Mouse (Mus musculus) c-Kit-positive CD71-negative TER-119-negative erythroid progenitor cells, embryonic 14.5 days (primary cell): ENCODE results near the gene Pitpnm3.

Experiments
- DNase-seq: peaks from one replicate; pipeline ENCODE4 v3.0.0-alpha.2; 2013; ENCODE audit warnings: low read depth

The Pitpnm3 gene

DNA sequence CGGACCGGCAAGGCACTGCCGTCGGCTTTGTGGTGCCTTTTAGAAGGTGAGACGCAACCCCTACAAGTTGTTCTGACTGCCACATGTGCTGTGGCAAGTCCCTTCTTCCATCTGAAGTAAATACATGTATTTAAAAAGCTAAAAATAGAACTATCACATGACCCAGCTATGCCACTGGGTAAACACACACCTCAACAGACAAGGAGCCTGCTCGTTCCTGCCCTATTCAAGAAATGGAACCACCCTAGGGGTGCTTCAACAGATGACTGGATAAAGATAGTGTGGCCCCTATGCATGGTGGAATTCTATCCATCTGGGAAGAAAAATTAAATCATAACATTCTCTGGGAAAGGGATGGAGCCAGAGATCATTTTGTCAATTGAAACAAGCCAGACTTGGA lies 112.8 kb downstream of the Pitpnm3 start:
- no peak for DNase-seq

DNA sequence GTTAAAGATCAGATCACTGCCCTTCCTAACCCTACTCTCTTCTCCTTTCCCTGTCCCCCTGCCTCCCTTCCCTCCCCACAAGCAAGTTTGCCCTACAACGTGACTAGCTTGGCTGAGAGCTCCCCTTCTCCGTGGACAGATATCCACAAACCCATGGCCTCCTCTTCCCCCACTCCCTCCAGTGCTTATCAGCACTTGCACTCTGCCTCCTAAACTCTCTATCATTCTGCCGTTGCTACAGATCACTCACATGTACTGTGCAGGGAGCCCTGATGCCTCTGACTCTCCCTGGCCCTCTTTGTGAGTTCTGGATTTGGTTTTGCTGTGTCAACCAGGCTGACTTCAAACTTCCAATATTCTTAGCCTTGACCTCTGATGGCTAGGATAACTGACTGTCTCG lies 114.6 kb downstream of the Pitpnm3 start:
- DNase-seq = no peak

DNA sequence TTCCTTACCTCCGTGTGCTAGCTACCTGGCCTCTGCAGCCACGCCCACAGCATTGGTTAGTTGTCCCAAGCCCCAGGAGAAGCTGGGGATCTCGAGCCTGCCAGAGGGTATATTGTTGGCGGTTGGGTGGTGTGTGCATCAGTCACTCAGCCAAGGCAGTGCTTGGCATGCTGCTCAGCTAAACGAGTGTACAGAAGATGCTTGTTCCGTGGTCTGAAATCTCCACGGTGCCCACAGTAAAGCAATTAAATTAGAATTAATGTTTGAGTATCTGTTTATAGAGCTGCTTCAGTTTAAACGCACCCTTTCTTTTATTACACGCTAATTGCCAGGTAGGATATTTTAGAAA lies 118.4 kb downstream of the Pitpnm3 start:
- no peak for DNase-seq

DNA sequence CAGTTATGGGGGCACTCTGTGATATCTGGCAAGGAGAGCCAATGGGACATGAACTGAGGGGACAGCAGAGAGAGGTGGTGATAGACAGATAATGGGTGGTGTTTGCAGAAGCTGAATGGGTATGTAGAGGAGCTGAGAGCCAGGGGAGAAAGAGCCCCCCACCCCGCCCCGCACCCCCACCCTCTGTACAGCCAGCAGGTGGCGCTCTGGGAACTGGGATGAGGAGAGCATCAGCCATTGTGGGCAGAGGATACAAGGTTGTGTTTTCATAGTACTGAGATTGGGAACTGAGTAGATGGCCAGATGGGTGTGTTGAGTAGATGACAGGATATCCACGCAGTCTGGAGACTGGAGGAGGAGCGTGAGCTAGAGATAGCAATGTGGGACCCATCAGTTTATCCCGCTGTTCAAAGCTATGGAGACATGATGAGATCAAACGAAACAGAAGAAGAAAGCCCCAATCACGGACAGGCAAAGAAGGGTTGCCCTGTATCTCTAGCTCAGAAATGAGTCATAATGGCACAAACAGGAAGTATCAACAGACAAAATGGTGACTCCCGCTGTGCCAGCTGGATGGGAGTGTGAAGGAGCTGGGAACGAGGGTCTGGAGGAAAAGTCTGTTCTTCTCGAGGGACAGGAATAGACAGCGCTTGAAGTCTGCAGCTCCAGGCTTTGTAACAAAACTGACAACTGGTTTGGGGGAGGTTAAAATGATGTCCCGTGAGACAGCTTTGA lies 118.9 kb downstream of the Pitpnm3 start:
- no peak for DNase-seq

DNA sequence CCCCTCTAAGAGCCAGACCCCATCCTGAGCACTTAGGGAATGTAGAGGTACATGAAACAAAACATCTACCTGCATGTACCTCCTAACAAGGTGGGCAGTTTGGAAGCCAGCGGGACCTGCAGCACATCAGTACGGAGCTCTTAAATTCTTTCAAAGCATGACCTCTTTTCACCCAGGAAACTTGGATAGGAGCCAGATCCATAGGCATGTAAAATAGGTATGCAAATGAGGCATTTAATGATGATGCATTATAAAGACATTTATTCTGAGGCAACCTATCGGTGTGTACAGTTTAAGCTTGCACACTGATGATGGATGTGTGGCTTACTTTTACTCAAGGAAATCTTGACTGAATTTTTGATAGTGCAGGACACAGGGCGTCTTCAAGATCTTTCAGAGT lies 120.9 kb downstream of the Pitpnm3 start:
- DNase-seq = no peak

DNA sequence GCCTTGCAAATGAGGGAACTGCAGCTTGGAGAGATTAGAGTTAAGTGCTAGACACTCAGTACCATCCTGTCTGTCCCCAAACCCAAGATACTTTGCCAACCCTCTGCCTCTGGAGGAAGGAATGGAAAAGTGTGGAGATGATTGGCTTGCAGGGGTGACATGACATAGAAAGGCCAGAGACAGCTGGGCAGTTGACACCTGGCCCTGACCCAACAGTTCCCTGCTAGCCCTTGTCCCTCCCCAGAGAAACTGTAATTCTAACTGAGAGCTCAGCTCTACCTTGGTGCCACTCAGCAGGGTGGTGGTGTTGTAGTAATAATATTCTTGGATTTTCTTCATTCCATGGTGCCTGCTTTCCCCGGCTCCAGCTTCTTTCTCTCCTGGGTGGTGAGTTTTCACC lies 123.6 kb downstream of the Pitpnm3 start:
- no peak for DNase-seq

DNA sequence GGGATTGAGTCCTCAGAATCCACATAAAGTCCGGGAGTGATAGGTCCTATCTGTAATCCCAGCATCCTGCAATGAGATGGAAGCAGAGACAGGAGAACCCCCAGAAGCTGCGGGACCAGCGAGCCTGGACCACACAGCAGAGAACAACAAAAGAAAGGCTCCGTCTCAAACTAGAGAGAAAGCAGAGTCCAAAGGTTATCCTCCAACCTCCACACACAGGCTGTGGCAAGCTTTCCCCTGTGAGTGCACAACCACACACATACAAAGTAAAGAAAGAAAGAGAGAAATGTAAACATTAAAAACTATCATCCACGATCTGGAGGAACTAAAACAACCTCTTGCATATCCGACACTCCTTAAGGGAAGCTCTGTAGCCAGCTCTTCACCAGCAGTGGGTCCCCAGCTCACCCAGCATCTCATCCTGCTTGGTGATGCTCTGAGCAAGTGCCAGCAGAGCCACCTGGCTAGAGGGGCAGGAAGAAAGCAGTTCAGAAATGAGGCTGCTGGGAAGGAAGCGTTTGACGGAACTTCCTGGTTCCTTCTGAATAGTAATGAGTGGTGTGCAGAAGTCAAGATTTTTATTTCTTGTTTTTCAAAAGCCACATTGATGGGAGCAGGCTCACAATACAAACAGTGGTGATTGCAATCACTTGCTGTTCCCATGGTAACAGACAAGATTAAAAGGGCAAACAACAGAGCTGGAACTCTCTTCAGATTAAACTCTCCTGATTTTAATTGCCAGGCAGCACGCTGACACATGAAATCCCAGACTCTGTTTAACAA lies 124.4 kb downstream of the Pitpnm3 start:
- DNase-seq = no peak

DNA sequence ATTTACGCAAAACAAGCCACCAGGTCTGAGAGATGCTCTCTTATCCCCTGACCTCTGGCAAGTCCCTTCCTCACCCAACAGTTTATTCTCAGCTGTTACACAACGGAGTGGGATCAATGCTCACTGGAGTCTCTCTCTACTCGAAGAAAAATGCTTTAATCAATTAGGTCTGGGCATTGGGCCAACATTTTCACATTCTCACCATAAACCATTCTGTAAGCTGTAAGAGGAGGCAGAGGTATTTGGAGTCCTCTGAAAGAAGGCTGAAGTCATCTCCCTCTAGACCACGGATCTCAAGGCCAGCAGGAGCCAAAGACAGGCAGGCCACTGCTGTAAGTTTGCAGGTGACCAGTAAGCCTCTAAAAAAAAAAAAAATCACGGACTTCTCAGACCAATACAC lies 125.2 kb downstream of the Pitpnm3 start:
- DNase-seq = no peak

DNA sequence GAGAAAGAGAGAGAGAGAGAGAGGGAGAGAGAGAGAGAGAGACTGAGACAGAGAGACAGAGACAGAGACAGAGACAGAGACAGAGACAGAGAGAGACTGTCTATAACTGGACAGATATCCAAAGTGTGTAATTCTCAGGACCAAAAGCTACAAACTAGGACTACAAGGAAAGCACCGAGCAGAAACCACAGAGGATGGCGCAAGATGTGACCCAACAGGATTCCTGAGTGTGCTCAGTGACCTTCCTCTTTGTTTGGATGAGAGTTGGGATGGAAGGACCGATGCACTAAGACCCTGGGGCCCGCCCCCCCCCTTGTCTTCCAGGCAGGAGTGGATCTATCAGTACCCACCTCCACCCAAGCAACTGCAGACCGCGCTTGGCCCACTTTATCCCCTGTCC lies 130.0 kb downstream of the Pitpnm3 start:
- no peak for DNase-seq

DNA sequence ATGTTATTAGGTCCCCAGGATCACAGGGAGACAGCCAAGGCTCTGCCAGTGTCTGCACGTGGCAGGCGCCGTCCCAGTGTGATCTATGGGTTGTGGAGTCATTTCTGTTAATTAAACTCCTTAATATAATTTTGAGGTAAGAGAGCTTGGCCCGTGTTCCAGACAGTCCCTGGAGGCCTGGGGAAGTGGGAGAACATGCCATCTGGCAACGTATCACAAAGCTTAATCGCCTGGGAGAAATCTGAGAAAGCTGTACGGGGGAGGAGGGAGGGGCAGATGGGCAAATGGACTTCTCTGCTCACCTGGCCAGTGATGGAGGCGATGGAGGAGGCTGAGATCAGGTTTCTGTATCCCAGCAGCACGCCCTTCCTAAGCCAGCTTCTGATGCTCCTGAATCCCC lies 132.4 kb downstream of the Pitpnm3 start:
- no peak for DNase-seq

DNA sequence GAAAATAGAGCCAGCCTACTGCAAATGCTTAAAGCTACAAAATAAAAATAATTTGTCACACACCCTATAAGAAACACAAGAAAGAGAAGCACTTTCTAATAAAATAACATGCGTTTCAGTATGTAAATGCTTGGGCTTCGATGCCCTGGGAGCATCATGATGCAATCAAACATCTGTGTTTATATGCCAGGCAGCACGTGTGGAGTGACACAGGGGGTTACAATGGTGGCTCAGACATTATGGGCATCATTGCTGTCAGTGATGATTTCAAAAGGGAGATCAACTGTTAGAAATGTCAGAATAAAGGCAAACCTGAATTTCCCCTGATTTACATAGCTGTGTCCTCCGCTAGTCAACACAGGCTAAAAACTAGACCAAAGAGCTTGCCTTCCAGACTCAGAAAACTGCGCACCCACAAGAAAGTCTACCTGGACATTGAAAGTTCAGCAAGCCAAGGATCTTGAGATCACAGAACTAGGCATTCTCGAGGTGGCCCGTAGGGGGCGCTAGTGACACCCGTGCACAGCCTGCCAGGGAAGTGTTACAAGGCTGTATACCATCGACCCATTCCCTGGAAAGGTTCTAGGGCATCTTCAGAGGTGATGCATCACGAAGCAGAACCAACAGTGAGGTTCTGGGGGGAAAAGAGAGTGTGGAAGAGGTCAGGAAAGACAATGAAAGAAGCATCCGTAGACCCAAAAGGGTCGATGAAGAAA lies 133.3 kb downstream of the Pitpnm3 start:
- DNase-seq = no peak

DNA sequence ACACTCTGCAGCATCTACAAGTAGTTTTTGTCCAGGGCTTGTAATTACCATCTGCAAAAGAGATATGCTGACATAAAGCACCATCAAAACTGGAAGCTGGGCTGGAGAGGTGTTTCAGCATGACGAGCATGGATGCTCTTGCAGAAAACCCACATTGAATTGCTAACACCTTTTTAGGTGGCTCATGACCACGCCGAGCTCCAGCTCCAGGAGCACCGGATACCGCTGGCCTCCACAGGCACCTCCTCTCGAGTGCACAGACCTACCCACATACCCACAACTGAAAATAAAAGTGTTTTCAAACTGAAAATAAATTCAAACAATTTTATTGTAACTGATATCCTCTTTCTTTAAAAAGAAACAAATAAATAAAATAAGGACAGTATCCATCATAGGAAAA lies 135.4 kb downstream of the Pitpnm3 start:
- no peak for DNase-seq
